Mouse (Mus musculus) megakaryocyte, embryonic 14.5 days (primary cell): ENCODE results near the gene Olfr287. TPM values are rescaled to one million over a fixed set of nuclear protein-coding genes. Genes with fewer than 3 reads are reported as not detected.

Source experiments
- H3K27me3 ChIP-seq: replicated peaks from 2 replicates; pipeline ENCODE3; 2012; ENCODE audit warnings: inconsistent platforms
- H3K36me3 ChIP-seq: replicated peaks from 2 replicates; pipeline ENCODE3; 2012; ENCODE audit warnings: low read length, inconsistent platforms, mixed read lengths
- H3K4me1 ChIP-seq: 2 replicates; pipeline ENCODE4 v1.6.1; 2012; ENCODE audit warnings: inconsistent platforms
- H3K4me3 ChIP-seq: replicated peaks from 2 replicates; pipeline ENCODE3; 2012; ENCODE audit warnings: moderate library complexity, mild to moderate bottlenecking, inconsistent platforms
- H3K9me3 ChIP-seq: 2 replicates; pipeline ENCODE4 v1.6.1; 2012; ENCODE audit warnings: inconsistent platforms
- FLI1 ChIP-seq: IDR thresholded peaks from 2 replicates; pipeline ENCODE4 v1.6.1; 2012; ENCODE audit warnings: low read length, inconsistent platforms, mixed read lengths
- GATA1 ChIP-seq: IDR thresholded peaks from 3 replicates; pipeline ENCODE4 v1.6.1; 2012; ENCODE audit warnings: mixed read lengths, low read length, inconsistent platforms, borderline replicate concordance
- polyA plus RNA-seq: library from polyadenylated mRNA; stranded (reverse); fragments of >175 nt; gene quantifications from 2 replicates; pipeline ENCODE4 v1.2.3, GENCODE M21; 2012; ENCODE audit warnings: low replicate concordance; ENCODE audit not compliant: insufficient read depth

Gene Olfr287
- polyA plus RNA-seq, 1 experiment: not detected

GRCm38 (mm10) chr15:98170917-98171316, 49.9 kb downstream of the Olfr287 start:
- H3K4me3 ChIP-seq: no peak overlapping the region
- TF ChIP-seq FLI1 (no peak), GATA1 (no peak)
- H3K27me3 ChIP-seq: peaks cover 78% of the 10 kb centered on the region
- H3K9me3 ChIP-seq: no peaks in the 10 kb centered on the region
- no peaks in the 10 kb centered on the region for H3K36me3 ChIP-seq
- peaks cover 22% of the 10 kb centered on the region for H3K4me1 ChIP-seq

DNA sequence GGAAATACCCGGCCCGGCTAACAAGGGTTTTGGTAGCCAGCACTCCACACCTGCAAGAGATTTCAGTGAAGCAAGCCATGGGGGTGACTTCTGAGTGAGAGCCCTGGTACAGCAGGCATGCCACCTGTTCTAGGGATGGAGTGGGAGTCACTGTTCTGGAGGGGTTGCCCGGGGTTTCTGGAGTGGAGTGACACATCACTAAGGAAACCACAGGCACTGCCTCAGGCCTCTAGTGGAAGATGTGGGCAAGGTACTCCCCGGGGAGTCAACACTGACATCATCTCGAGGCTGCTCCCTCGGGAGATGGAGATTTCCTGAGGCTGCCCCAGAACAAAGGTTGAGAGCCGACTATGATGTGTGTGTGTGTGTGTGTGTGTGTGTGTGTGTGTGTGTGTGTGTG, 50.5 kb downstream of the Olfr287 start:
- Histone ChIP-seq H3K4me1 (peaks cover 22% of the 10 kb centered on the region), H3K27me3 (peaks cover 82% of the 10 kb centered on the region), H3K9me3 (no peaks in the 10 kb centered on the region), H3K4me3 (no peak overlapping the region), H3K36me3 (no peaks in the 10 kb centered on the region)
- TF ChIP-seq GATA1: no peak
- no peak for TF ChIP-seq FLI1

- peak overlapping the region; percentile 76 for H3K4me3 ChIP-seq
- peaks cover 95% of the 10 kb centered on the region for H3K27me3 ChIP-seq
- peaks cover 22% of the 10 kb centered on the region for H3K4me1 ChIP-seq
- no peak for TF ChIP-seq GATA1
- TF ChIP-seq FLI1: no peak
- no peaks in the 10 kb centered on the region for H3K36me3 ChIP-seq
- H3K9me3 ChIP-seq: no peaks in the 10 kb centered on the region
Measured at GRCm38 (mm10) chr15:98168622-98169004, 52.2 kb downstream of the Olfr287 start.

- Histone ChIP-seq H3K27me3 (peaks cover 92% of the 10 kb centered on the region), H3K4me3 (peak overlapping the region; percentile 86), H3K9me3 (no peaks in the 10 kb centered on the region), H3K36me3 (no peaks in the 10 kb centered on the region), H3K4me1 (peaks cover 22% of the 10 kb centered on the region)
- TF ChIP-seq FLI1: no peak
- no peak for TF ChIP-seq GATA1
Measured at GRCm38 (mm10) chr15:98167645-98168621, 52.9 kb downstream of the Olfr287 start.

GRCm38 (mm10) chr15:98166963-98167644, 53.8 kb downstream of the Olfr287 start, which contains the start of gene Ccdc184:
Gene Ccdc184, plus strand, starts transcription at chr15:98167158.
- H3K4me3 ChIP-seq: peak within 1 kb of the TSS; percentile 86
- H3K9me3 ChIP-seq: no peaks in the 10 kb centered on the region
- H3K4me1 ChIP-seq: peaks cover 22% of the 10 kb centered on the region
- no peaks in the 10 kb centered on the region for H3K36me3 ChIP-seq
- TF ChIP-seq GATA1: no peak
- TF ChIP-seq FLI1: no peak
- H3K27me3 ChIP-seq: peaks cover 89% of the 10 kb centered on the region

DNA sequence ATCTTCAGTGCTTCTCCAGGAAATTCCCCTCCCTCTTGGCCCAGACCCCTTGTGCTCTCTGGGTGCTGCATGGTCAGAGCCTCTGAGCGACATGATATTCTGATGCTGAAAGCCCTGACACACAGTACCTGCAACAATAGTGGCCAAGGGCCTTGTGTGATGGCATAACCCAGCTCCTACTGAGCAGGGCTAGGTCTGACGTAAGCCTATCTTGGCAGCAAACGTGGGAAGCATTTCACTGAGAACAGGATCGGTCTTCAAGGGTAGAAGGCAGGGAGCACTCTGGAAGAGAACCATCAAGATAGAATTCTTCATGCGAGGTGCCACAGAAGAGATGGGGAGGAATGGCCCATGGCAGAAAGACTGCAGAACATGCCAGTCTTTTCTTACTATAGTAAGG, 55.3 kb downstream of the Olfr287 start, which contains the start of gene Asb8:
TSS of gene Asb8 (minus strand) at position 101 of the 400 bp plus-strand sequence.
- TF ChIP-seq FLI1: no peak
- H3K9me3 ChIP-seq: no peaks in the 10 kb centered on the region
- H3K4me3 ChIP-seq: no peak within 1 kb of the TSS
- peaks cover 86% of the 10 kb centered on the region for H3K27me3 ChIP-seq
- no peaks in the 10 kb centered on the region for H3K36me3 ChIP-seq
- peaks cover 22% of the 10 kb centered on the region for H3K4me1 ChIP-seq

GRCm38 (mm10) chr15:98162561-98162960, 58.3 kb downstream of the Olfr287 start:
- TF ChIP-seq FLI1 (no peak), GATA1 (no peak)
- H3K4me1 ChIP-seq: peaks cover 5% of the 10 kb centered on the region

GRCm38 (mm10) chr15:98161026-98161805, 59.6 kb downstream of the Olfr287 start:
- no peak for TF ChIP-seq GATA1
- no peak for TF ChIP-seq FLI1

More at GRCm38 (mm10) chr15:98162561-98162960, 58.3 kb downstream of the Olfr287 start:
- Histone ChIP-seq H3K36me3 (no peaks in the 10 kb centered on the region), H3K27me3 (peaks cover 62% of the 10 kb centered on the region), H3K9me3 (no peaks in the 10 kb centered on the region), H3K4me3 (no peak overlapping the region)

DNA sequence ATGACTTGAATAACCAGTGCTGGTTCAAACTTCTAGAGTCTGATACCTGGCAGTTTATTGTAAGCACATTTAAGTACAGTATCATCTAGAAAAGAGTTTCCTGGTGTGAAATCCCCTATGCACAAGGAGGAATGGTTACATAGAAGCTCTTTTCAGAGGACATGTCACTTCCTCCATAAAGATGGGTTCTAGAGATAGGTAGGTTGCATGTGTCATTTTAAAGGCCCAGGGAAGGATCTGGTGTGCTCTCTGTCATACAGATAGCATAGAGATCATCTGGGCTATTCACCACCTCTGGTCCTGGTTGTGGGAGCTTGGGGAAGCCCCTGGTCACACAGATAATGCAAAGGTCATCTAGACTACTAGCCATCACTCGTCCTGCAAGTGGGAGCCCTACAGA, 63.6 kb downstream of the Olfr287 start:
- no peaks in the 10 kb centered on the region for H3K9me3 ChIP-seq
- no peak for TF ChIP-seq FLI1
- H3K4me1 ChIP-seq: peaks cover 16% of the 10 kb centered on the region
- H3K27me3 ChIP-seq: peaks cover 22% of the 10 kb centered on the region
- H3K36me3 ChIP-seq: no peaks in the 10 kb centered on the region
- H3K4me3 ChIP-seq: no peak overlapping the region

More at GRCm38 (mm10) chr15:98161026-98161805, 59.6 kb downstream of the Olfr287 start:
- H3K4me1 ChIP-seq: 0 out of 2 replicates have a peak, but pooled peaks cover 5% of the 10 kb centered on the region
- H3K9me3 ChIP-seq: no peaks in the 10 kb centered on the region
- peaks cover 52% of the 10 kb centered on the region for H3K27me3 ChIP-seq
- H3K4me3 ChIP-seq: no peak overlapping the region
- H3K36me3 ChIP-seq: no peaks in the 10 kb centered on the region

Other genes with a start within 250 kb of the Olfr287 start
- 0.27 TPM in 1 of 2 replicates, not detected in the other for gene Col2a1, start 216.4 kb downstream of the Olfr287 start, polyA plus RNA-seq
- gene Pfkm, start 128.5 kb downstream of the Olfr287 start, polyA plus RNA-seq: 2.6 and 10.2 TPM in 2 replicates
- gene Senp1, start 127.3 kb downstream of the Olfr287 start, polyA plus RNA-seq: 5.1 and 9.2 TPM in 2 replicates
- 2.8 and 4.3 TPM in 2 replicates for gene Asb8, start 55.4 kb downstream of the Olfr287 start, polyA plus RNA-seq
- 1.3 TPM in 1 of 2 replicates, not detected in the other for gene Ccdc184, start 53.9 kb downstream of the Olfr287 start, polyA plus RNA-seq
- gene Olfr288, start 25.5 kb downstream of the Olfr287 start, polyA plus RNA-seq: not detected in 2 replicates
- not detected in 2 replicates for gene Gm44579, start 79 bp downstream of the Olfr287 start, polyA plus RNA-seq
- gene Olfr286, start 13.4 kb upstream of the Olfr287 start, polyA plus RNA-seq: not detected in 2 replicates
- not detected in 2 replicates for gene H1fnt, start 36.2 kb upstream of the Olfr287 start, polyA plus RNA-seq
- gene Zfp641, start 75.1 kb upstream of the Olfr287 start, polyA plus RNA-seq: not detected in 2 replicates
- not detected in 2 replicates for gene Olfr285, start 96.3 kb upstream of the Olfr287 start, polyA plus RNA-seq
- gene Olfr284, start 119.9 kb upstream of the Olfr287 start, polyA plus RNA-seq: not detected in 2 replicates
- gene Olfr283, start 159.9 kb upstream of the Olfr287 start, polyA plus RNA-seq: not detected in 2 replicates
- not detected in 2 replicates for gene Olfr282, start 210.2 kb upstream of the Olfr287 start, polyA plus RNA-seq
- not detected in 2 replicates for gene Olfr281, start 231.5 kb upstream of the Olfr287 start, polyA plus RNA-seq
- not detected in 2 replicates for gene OR5BS1P, start 248.8 kb upstream of the Olfr287 start, polyA plus RNA-seq